Mouse (Mus musculus): ENCODE results near the gene Mrs2.

Mrs2 gene

DNA sequence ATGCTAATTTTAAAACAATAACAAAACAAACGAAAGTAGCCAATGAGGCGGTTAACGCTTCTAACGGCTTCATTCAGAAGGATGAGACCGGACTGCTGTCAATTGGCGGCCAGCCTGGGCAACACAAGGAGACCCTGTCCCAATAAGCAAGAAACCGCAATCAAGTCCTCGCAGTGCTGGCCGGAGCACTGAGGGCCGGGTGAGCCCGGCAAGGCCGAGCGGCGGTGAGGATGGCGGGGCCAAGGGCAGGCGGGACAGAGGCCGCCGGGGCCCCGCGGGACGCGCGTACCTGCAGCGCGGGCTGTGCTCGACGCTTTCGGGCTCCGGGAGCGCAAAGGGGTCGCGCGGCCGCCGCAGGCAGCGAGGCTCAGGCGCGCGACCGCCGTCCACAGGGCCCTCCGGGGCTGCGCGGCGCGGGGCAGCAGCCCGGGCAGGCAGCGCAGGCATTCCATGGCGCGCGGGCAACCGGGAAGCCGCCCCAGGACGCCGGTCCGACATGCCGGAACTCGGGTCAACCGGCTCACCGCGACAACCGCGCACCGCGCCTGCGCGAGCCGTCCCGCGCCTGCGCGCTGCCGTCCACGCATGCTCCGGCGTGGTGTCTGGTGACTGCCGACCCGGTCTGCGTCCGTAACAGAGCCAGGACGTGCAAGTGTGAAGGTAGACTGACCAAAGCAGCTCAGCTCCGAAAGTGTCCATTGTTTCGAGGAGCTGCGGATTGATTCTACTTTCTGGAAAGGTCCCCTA, at the start of gene Mrs2:
Gene Mrs2, minus strand, starts transcription at position 587 of the 747 bp plus-strand sequence.
- peak; percentile 88 for DNase-seq

DNA sequence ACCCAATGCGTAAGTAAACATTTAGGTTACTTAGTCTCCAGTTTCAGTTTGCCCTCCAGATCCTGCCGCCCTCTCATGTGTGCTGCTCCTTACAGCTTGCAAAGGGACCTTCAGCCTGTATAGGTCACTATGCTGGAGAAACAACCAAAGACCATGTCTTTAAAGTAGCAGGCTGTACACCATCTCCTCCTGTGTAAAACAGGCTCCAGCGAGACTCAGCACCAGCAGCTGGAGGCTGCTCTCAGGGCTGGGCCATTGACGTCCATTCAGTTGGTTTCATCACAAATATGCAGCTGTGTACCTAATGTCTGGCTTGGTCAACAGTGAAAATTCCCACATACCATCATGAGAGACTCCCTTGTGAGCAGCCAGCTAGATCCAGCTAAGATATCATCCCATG, 49.6 kb upstream of the Mrs2 start:
- no peak for DNase-seq

DNA sequence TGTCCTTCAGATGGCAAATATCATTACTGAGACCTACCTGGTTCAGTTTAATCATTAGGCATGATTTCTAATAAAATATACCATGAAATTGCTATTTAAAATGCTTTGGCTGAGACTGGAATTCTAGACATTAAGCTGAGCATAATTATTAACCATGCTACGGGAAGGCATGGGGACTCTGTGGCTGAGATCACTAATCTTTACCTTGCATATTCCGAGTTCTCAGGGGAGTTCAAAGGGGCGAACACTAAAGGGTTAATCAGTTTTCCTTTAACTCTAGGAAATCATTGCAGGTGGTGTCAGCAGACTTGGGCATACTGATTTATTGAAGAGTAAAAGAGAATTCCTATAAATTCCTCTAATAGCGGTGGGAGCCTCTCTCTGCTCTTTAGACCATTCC, 47.0 kb upstream of the Mrs2 start:
- DNase-seq = no peak

DNA sequence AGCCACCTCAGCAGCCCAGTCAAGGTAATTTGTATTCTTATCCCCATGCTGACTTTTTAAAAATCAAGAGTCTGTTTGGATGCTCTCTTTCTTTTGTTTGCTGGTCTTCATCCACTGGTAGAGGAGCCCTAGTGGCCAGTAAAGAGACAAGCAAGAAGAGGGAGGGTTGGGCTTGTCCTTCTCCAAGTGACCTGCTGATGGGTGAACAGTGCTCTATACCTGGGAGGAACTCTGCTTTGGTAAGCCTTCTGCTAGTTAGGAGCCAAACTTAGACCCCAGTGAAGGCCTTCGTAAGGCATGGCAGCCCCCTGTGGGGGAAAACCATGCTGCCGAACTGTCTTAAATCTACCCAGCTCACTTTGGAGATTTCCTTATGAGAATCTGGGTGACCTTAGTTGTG, 46.5 kb upstream of the Mrs2 start:
- no peak for DNase-seq

DNA sequence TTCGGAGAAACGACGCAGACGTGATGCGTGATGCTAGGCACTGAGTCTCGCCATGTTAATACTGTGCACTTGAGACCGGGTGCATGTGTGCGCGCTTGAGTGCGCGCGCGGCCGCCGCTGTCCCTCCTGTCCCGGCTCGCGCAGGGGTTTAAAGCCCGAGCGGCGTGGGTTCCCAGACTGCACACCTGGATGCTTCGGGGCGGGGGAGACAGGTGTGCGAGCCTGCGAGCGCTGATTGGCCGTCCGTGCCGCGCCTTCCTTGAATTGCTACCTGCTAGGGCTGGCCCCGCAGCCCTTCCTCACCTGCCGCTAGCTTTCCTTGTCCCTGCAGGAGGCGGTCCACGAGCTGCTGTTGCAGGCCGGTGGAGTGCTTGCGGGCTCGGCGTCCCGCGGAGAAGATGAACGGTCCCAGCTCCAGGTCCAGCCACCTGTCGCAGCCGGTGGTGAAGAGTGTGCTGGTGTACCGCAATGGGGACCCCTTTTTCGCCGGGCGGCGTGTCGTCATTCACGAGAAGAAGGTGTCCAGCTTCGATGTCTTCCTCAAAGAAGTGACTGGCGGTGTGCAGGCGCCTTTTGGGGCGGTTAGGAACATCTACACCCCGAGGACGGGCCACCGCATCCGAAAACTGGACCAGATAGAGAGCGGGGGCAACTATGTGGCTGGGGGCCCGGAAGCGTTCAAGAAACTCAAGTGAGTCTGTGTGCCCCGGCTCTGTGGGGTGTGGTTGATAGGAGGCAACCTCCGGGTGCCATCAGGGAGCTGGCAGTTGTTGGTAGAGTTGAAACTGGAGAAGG, 35.9 kb upstream of the Mrs2 start, which contains the start of gene Dcdc2a:
Gene Dcdc2a, plus strand, starts transcription at position 132 of the 795 bp plus-strand sequence.
- peak; percentile 27 for DNase-seq

DNA sequence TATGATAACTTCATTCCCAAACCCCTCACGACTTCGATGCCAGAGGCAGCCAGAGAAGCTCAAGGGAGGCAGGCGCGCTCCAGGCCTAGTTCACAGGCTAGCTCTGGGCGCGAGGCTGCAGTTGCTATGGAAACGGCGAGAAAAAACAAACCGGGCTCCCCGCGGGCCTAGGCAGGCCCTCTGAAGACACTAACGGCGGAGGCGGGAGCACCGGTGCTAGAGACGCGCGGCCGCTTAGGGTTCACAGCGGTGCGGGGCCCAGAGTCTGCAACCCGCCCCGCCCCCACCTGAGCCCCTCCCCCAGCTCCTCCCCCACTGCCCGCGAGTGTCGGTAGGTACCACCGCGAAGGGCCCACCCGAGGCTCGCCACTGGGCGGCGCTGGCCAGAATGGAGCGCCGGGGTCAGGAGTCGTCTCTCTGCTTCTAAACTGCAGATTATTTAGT, 35.0 kb upstream of the Mrs2 start:
- peak; percentile 77 for DNase-seq

DNA sequence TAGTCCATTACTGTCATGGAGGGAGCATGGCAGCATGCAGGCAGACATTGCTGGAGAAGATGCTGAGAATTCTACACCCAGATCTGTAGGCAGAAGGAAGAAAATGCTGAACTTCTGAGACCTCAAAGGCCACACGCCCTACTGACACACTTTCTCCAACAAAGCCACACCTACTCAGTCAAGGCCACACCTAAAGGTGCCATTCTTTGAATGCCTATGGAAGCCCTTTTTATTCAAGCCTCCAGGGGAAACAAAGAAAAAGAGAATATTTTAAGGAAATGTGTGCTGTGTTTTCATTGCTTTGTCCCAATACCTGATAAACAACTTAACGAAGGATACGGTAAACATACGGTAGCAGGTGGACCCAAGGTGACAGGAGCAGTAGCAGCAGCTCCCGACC, 32.5 kb upstream of the Mrs2 start:
- no peak for DNase-seq

DNA sequence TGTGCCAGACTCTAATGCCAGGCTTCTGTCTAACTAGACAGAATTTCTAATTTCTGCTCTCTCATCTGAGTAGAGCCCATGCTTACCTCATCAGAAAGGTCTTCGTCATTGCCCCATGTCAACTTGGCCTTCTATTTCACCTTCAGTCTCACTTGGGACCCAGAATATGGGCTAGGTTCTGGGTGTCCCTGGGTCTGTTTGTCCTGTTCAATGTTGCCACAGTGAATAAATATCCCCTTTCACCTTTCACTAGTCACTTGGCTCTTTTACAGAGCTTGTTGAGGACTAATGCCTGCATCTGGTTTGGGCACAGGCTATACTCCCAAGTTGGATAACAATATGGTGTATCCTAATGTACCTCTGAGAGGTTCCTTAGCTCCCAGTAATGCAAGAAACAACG, 19.3 kb upstream of the Mrs2 start:
- DNase-seq = no peak

DNA sequence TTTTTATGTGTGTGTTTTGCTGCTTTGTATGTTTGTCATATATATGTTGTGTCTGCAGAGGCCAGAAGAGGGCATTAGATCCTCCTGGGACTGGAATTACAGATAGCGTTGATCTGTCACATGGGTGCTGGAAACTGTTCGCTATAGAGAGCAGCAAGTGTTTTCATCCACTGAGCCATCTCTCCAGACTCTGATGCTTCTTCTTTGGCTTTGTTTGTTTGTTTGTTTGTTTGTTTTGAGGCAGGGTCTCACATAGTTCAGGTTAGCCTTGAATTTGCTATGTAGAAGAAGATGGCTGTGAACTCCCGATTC, 6.9 kb upstream of the Mrs2 start:
- DNase-seq = no peak

DNA sequence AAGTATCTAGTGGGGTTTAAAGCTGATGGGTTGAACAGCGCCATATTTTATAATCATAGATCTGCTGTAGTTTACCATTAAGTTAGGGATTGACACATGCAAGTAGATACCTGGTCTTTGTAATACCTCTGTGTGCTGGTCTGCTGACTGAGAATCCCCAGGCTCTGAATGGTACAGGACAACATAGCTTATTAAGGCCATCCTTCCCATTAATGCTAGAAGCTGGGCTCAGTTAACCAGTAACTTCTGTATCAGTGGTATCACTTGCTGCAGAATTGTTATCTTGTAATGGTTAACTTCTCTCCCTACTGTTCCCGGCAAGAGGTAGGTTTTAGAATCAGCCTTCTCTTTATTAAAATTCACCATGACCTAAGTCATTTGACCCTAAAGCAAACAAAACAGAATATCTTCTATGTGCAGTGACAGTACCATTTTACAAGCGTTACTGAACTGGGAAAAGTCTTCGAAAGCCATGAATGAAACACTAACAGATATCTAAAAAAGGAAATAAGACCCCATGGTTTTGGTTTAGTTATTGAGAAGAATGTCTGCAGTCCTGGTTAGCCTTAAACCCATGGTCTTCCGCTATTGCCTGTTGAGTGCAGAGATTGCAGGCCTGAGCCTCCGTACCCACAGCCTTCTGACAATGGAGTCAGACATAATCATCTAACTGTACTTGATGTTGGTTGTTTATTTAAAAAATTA, 6.4 kb upstream of the Mrs2 start:
- DNase-seq = no peak

DNA sequence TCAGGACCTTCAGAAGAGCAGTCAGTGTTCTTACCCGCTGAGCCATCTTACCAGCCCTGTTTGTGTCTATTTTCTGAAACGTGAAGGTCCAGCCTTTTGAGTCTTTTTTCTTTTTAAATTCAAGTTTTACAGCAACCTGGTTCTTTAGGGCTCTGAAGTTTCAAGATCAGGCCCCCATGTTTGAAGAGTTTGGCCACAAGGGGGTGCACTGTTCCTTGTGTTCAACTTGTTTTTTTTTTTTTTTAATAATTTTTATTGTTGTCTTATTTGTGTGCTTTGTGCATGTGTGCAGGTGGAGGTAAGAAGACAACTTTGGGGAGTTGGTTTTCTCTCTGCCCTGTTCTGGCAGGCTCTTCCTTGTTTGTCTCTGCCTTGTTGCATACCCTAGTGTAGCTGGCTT, 4.5 kb upstream of the Mrs2 start:
- DNase-seq = peak; percentile 75

DNA sequence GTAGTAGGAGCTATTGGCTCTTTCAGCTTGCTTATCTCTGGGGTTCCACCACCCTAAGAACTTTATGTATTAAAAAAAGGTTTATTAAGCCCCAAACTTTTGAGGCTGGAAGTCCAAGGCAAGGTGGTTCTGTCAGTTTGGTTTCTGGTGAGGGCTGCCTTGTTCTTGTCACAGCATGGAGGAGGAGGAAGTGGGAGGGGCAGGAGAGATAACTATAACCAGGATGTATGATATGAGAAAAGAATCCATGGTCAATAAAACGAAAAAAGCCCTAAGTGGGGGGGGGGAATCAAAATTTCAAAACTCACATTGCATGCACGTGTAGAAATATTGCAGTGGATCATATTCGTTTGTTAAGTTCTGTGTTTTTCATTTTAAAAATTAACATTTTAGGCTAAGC, 3.0 kb upstream of the Mrs2 start:
- no peak for DNase-seq

DNA sequence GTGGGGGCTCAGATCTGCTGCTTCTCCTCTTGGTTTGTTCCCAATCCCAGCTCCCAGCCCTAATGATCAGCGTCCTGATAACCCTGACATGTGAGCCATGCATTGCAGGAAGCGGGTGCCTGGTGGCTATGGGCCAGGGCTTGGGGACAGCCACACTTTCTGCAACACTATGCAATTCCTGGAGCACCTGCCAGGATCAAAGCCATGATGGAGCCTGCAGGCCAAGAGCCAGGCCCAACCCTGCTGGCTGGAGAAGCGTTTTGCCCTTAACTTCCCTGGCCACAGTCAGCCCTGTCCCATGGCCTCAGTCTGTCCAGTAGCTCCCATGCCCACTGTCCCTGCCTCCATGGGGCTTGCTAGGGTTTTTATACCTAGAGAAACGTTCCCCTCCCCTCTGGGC, 2.2 kb upstream of the Mrs2 start:
- DNase-seq = no peak

DNA sequence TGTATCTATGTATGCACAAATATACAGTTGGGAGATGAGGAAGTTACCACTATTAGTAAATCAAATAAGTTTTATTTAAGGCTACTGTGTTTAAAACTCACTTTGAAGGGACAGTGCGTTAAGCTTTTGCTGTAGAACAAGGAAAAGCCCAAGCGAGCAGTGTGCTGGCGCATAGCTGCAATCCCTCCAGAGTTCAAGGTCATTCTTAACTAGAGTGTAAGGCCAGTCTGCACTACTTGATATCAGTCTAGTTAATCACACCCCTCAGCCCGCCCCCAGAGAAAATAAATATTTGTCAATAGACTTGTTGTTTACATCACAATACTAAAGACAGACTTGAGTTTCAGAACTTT, 337 bp upstream of the Mrs2 start:
- no peak for DNase-seq

DNA sequence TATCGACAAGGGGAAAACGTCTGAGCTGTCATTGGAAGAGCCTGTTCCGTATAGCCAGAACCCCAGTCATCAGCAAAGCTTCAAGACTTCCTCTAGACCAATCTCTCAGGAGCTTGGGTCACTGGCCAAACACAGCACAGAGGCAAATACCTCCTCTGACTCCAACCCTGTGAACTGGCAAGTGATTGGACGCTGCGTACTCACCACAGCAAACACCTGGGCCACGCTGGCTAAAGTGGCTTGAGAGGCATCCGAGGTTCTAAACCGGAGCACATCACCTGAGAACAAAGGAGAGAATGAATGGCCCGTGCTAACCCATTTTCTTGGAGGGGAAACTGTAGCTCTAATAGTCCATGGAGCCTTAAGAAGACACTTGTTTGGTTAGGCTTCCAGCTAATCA, 1.9 kb downstream of the Mrs2 start:
- no peak for DNase-seq

DNA sequence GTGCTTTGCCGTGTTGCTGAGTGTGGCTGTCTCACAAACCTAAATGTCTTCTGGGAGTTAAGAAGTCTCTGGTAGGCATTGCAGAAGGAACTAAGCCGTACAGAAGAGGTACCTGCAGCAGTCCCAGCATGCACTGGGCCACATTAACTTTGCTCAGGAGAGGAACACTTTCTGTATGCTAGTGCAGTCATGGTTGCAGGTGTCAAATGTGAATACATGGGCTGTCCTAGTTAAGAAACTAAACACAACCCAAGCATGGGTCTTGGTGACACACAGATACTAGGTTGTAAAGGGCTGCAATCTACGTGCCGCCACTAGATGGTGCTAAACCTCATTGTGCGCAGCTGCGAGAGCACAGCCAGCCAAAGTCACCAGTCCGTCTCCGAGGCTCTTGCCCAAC, 13.1 kb downstream of the Mrs2 start:
- DNase-seq = peak; percentile 75

DNA sequence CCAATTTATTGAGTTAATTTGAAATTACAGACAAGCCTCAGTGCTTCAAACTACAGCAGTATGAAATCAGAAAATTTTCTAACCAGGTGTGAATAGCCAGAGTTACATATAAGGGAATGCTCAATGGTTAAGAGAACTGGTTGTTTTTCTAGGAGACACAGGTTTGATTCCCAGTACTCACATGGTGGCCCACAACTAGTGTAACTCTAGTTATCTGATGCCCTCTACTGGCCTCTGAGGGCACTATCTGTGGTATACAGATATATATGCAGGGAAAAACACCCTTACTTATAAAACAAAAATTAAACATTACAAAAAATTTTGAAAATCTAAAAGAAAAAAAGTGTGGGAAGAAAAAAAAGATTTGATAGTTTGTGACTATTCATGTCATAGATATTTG, 17.2 kb downstream of the Mrs2 start:
- peak; percentile 10 for DNase-seq

DNA sequence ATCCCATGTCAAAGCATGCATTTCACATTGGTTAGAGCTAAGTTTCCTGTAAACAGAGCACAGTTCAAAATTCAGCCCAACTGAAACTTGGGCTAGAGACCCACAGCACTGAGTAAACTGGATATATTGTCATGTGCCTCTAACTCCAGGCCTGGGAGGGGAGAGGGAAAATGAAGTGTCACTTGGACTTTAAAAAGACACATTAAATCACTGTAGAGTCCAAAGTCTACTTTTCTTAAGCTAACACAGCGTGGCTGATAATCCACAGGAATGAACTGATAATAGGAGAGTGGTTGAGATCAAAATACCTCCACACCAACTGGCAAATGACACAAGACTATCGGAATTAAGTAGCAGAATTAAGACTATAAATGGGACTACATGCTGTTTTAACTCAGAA, 20.6 kb downstream of the Mrs2 start:
- DNase-seq = no peak

DNA sequence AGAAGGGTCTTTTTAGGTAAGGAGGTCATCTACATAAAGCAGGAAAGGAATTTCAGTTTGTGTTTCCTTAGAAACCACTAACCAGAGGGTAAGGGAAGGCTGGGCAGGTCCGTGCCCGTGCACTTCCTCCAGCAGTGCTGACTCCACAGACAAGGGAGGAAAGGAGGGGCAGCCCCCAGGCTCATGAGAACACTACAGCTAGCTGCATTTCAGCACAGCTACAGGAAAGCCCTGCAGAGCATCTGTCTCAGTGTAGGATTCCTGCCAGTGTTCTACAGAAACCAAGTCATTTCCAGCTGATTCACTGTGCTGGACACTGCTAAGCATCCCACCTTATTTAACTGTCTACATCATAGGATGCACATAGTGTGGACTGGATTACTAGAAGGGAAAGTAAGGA, 27.0 kb downstream of the Mrs2 start:
- no peak for DNase-seq

DNA sequence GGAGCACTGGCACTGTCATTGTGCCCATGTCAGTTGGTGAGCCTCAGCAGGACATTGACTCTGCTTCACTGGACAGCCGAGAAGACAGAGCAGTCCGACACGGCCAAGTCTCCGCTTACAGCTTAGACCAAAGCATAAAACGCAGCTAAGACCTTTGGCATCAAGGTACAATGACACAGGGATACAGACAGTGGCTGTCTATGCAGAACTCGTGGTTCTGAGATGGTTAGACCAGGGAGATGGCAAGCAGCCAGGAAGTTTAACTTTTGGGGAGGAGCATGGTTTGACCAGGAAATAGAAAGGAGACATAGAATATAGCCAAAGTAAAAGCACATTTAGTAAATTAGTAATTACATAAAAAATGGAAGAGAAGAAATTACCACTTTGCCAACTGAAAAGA, 31.2 kb downstream of the Mrs2 start:
- DNase-seq = no peak

DNA sequence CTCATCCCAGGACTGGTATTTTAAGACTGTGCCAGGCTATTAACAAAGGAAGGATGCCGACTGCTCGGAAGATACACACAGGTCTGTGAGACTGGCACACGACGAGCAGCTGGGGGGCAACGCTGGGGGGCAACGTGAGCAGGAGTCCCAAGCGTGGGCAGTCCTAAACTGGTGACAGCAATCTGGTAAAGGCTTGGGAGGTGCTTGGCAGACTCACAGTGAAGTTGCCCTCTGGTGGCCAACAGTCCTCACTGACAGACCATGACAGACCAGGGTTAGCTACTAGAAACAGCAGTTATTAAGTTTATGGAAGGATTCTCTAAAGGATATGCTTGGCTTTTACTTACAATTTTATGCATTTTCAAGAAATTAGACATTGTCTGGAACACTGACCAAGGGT, 31.8 kb downstream of the Mrs2 start:
- peak; percentile 76 for DNase-seq

DNA sequence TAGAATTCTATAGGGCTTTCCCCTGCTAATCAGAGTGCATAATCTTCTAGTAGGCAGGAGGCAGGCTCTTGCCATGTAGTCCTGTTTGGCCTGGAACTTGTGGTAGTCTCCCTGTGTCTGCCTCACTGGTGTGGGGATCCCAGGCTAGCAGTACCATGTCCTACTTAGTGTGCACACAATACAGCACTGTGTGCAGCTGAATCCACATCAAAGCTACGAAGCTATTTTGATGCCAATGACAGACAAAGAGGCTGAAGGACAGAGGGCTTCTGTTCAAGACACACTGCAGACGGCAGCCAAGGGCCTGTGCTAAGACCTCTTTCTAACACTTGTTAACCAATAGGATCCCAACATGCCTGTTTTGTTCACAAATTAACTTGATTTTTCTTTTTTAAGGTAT, 34.7 kb downstream of the Mrs2 start:
- DNase-seq = no peak

DNA sequence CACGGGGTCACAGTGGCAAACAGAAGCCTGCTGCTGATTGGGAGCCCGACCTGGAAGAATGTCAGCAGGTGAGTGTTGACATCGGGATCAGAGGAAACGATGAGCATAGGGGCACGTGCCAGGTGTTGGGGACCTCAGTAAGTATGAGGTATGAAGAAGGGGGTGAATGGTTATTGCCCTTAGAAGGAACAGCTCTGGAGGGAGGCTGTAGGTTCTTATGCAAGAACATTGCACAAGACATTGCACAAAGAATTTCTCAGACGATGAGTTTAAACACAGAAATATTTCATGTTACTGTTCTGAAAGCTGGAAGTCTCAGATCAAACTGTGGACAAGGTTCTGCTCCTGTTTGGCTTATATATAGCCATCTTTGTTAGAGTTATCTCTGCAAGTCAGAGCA, 39.1 kb downstream of the Mrs2 start:
- no peak for DNase-seq

DNA sequence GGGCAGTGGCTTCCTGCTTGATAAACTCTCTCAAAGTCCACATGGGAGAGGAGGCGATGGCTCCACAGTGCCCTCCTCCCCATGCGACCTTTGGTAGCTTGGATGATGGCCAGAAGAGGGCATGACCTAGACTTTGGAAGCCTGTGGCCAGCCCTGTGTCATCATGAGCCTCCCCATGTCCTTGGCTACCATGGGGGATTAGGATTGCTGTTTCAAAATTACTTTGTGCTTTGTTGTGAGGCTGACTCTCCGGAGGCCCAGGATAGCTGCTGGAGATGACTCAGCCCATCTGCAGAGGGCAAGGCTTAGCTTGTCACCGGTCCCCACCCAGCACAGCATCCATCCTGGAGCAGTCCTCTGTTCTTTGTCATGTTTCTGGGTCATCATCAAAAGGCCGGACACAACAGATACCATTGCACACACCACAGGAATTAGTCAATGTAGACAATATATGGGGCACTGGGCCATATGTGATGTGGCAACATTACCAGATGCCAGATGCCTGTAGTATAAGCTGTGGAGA, 42.3 kb downstream of the Mrs2 start:
- DNase-seq = no peak
